Mouse (Mus musculus): ENCODE measurements at regions not wholly inside any gene's neighbourhood (a gene's known extent, or its start where the extent isn't known, plus 50 kb on each side); places are given as distances from the start of the nearest gene placed in this dataset.

DNA sequence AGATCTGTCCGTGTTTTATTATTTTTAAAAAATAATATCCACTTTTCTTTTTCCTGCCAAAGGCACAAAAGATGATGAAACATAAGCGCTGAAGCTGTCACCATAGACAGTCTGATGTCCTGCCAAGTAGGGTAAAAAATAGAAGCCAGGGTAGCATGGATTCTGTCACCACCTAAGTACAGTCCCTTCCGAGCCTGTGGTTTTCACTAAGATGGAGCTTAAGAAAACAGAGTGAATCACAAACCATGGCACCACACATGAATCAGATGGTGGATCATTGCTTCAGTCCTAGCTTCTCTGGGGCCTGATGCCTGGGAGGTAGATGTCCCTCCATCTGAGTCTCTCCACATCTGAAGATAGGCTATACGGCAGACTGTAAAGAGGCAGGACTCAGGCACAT lies 55.9 kb upstream of the Fmod start:
- in situ Hi-C loops (cut with MboI, MseI), result loop anchor here in 1 of 2 experiments (10.0 kb wide), 2 partner anchors 1374 to 1514 kb away; no protein-coding TSS in a partner anchor

DNA sequence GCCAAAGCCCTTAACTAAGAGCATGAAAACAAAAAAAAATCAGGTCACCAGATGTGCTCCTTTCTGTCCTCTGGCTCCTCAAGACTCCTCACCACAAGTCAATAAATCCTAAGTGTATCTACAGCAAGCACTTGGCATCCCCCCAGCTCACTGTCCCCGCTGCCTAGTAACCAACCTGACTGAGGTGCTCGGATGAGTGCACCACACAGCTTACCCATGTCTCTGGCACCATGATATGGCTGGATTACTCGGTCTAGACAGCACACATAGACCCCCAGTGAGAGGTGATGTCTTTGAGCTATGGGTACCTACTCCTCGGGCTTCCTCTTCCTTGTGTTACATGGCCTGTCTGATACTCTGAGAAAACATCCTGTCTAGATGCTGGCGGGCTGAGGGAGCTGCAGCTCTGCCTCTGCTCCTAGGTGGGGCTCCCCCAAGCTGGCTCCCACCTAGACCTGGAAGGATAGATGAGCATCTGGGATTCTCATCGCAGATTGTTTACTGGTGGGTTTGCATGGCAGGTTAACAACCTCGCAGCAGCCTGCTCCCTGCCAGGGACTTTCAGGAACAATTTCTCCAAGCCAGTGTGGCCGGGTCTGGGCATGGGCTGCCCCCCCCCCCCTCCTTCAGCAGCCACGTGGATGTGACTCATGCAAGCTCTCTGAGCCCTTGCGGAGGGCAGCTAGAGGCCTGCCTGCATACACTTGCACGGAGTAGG lies 57.2 kb upstream of the Prelp start:
- in situ Hi-C loops (cut with MboI, MseI), result no loop called here

GRCm38 (mm10) chr1:133977260-133977659 lies 56.0 kb upstream of the Prelp start:
- in situ Hi-C loops (cut with MboI, MseI), result no loop called here

- in situ Hi-C loops (cut with MboI, MseI), result loop anchor here in 1 of 2 experiments (25.0 kb wide), 1 partner anchor 1012 kb away; no protein-coding TSS in a partner anchor
These were observed 52.6 kb upstream of the Prelp start for GRCm38 (mm10) chr1:133973801-133974200.

DNA sequence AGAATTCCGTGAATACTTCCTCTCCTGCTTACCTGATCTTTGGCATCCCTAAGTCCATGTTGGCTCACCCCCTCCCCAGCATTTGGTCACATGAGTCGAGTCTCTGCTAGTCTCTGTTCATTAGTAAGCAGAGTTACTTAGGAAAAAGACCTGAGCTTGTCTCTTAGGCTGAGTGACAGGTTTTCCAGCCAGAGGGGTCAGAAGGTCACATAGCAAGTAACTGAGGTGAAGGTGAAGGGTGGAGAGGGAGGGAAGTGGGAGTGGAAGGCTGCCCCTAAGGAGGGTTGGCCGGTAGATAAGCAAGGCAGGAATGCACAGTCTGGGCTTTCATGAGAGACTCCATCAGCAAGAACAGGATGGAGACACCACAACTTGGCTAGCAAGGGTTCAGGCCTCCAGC lies 50.1 kb upstream of the Prelp start:
- in situ Hi-C loops (cut with MboI, MseI), result loop anchor here in 1 of 2 experiments (25.0 kb wide), 1 partner anchor 1009 kb away; no protein-coding TSS in a partner anchor

Measured in T-helper 17 cell (primary cell).